Mouse (Mus musculus) cerebellum, adult 2 months (tissue): ENCODE measurements at regions not wholly inside any gene's neighbourhood (a gene's known extent, or its start where the extent isn't known, plus 50 kb on each side); places are given as distances from the start of the nearest gene placed in this dataset.

Source experiments
- CTCF ChIP-seq: fragments of 200-500 bp; IDR thresholded peaks from 2 replicates; pipeline ENCODE4 v1.5.1; 2011; ENCODE audit warnings: low read depth, mild to moderate bottlenecking, control low read depth, low read length, moderate library complexity, borderline replicate concordance; ENCODE audit not compliant: insufficient read depth
- POLR2A ChIP-seq: fragments of 200-500 bp; IDR thresholded peaks from 2 replicates; pipeline ENCODE4 v1.6.1; 2011; ENCODE audit warnings: low read length, control low read depth, borderline replicate concordance; ENCODE audit not compliant: insufficient read depth

DNA sequence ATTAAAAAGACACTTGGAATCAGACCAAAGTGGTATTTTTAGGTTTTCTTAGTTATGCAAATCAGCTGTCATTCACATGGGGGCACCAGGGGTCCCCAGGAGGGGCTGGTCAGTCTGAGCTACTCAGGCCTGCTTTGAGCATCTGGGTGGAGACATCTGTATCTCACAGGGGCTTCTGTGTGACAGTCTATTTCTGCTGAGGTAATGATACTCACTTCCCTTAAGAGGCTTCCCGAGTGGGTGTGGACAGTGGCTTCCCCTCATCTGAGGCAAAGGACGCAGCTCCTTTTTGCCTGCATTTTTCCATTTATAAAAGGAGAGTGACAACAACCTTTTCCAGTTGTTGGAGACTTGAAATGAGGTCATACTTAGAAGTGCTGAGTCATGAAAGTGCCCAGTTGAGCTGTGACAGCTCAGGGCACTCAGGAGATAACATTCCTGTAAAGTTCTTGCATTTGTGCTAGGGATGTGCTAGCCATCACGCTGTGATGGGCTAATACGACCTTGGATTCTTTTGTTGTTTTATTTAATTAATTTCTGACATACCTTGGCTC lies 136.7 kb downstream of the Kcnrg start:
- no peak for TF ChIP-seq CTCF
- TF ChIP-seq POLR2A, result no peak
